Mouse (Mus musculus) testis, adult 2 months (tissue): ENCODE data around the gene Lst1. TPM values are rescaled to one million over a fixed set of nuclear protein-coding genes. Genes with fewer than 3 reads are reported as not detected.

Experiments used
- H3K27ac ChIP-seq: fragments of 200-500 bp; 2 replicates; pipeline ENCODE4 v1.5.1; 2012; ENCODE audit warnings: low read depth, low read length; ENCODE audit not compliant: control insufficient read depth, insufficient read depth
- H3K27me3 ChIP-seq: fragments of 200-500 bp; 2 replicates; pipeline ENCODE4 v1.6.1; 2012; ENCODE audit warnings: mild to moderate bottlenecking, low read length, moderate library complexity; ENCODE audit not compliant: control insufficient read depth, insufficient read depth
- H3K36me3 ChIP-seq: fragments of 200-500 bp; 2 replicates; pipeline ENCODE4 v1.6.1; 2012; ENCODE audit warnings: mild to moderate bottlenecking, low read length; ENCODE audit not compliant: control insufficient read depth, insufficient read depth
- H3K4me1 ChIP-seq: fragments of 200-500 bp; 2 replicates; pipeline ENCODE4 v1.6.1; 2012; ENCODE audit warnings: low read length; ENCODE audit not compliant: control insufficient read depth, insufficient read depth
- H3K4me3 ChIP-seq: fragments of 200-500 bp; 2 replicates; pipeline ENCODE4 v1.5.1; 2012; ENCODE audit warnings: low read depth, mild to moderate bottlenecking, low read length, moderate library complexity, mixed read lengths; ENCODE audit not compliant: control insufficient read depth
- CTCF ChIP-seq: fragments of 200-500 bp; IDR thresholded peaks from 2 replicates; pipeline ENCODE4 v1.5.1; 2012; ENCODE audit warnings: low read depth, mild to moderate bottlenecking, inconsistent platforms, low read length, moderate library complexity; ENCODE audit not compliant: control insufficient read depth, insufficient read depth, insufficient replicate concordance
- POLR2A ChIP-seq: fragments of 200-500 bp; IDR thresholded peaks from 2 replicates; pipeline ENCODE4 v1.6.1; 2012; ENCODE audit warnings: low read depth, mild to moderate bottlenecking, inconsistent platforms, low read length, moderate library complexity; ENCODE audit not compliant: control insufficient read depth
- polyA plus RNA-seq: library from polyadenylated mRNA; depleted of rRNA; stranded (reverse); fragments of >200 nt; gene quantifications from 2 replicates; pipeline ENCODE4 v1.2.3, GENCODE M21; 2012

Gene Lst1
- polyA plus RNA-seq, 1 experiment = 0.65 TPM

DNA sequence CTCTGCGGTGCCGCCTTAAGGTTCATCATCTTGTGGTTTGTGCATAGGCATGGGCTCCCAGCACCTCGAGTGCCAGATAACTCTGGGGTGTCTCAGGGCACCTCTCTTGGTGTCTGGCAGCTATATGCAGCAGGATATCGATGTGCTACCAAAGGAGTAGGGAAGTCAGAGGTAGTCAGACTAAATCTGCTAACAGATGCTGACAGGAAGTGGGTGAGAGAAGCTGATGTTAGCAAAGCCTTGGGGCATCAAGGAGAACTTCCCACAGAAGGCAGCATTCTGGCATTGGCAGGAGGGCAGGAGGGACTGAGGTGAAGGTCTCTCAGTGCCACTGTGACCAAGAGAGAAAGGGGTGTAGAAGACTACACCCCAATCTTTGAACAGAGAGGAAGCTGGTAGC, 1.9 kb upstream of the Lst1 start:
- Histone ChIP-seq H3K27me3 (no peaks in the 10 kb centered on the region), H3K4me3 (no peak overlapping the region), H3K27ac (no peak overlapping the region), H3K4me1 (peaks cover 13% of the 10 kb centered on the region), H3K36me3 (no peaks in the 10 kb centered on the region)
- TF ChIP-seq CTCF = no peak
- TF ChIP-seq POLR2A = no peak

GRCm38 (mm10) chr17:35189186-35189585, 947 bp upstream of the Lst1 start:
- H3K4me3 ChIP-seq = no peak overlapping the region
- no peaks in the 10 kb centered on the region for H3K27me3 ChIP-seq
- peaks cover 10% of the 10 kb centered on the region for H3K4me1 ChIP-seq
- no peaks in the 10 kb centered on the region for H3K36me3 ChIP-seq
- no peak overlapping the region for H3K27ac ChIP-seq
- TF ChIP-seq CTCF = no peak
- no peak for TF ChIP-seq POLR2A

DNA sequence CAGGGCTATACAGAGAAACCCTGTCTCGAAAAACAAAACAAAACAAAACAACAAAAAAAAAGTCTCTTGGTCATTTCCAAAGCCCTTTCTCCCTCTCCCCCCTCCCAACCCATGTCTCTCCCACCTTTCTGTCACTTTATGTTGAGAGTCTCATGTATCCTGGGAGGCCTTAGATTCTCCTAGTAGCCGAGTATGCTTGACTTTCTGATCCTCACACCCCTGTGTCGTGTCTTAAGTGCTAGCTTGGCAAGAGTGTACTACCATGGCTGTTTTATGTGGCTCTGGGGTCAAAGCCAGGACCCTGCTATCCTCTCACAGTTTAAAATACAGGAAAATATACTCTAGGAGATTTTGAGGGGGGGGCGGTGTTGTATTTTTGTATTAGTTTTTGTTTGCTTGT, 894 bp downstream of the Lst1 start:
- no peak overlapping the region for H3K27ac ChIP-seq
- H3K4me1 ChIP-seq = peaks cover 10% of the 10 kb centered on the region
- TF ChIP-seq CTCF (no peak), POLR2A (no peak)
- H3K4me3 ChIP-seq = no peak overlapping the region
- no peaks in the 10 kb centered on the region for H3K36me3 ChIP-seq
- no peaks in the 10 kb centered on the region for H3K27me3 ChIP-seq

DNA sequence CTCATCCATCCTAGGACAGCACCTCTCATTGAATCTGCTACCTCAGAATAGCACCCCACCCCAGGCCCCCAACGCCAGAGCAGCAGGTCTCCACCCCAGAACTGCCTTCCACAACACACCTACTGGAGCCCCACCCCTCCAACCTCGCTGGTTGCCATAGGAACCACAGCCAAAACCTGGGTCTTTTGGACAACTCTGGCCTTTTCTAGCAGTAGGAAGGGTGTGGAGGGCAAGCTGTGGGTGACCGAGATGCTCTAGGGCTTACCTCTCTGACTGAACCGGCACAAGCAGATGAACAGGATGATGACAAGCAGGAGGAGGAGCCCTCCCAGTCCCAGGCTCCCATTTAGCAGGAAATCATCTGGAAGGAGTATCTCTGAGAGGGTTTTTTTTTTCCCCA, 1.6 kb downstream of the Lst1 start:
- no peak for TF ChIP-seq POLR2A
- TF ChIP-seq CTCF = no peak
- no peaks in the 10 kb centered on the region for H3K36me3 ChIP-seq

GRCm38 (mm10) chr17:35185639-35186611, 2.3 kb downstream of the Lst1 start:
- Histone ChIP-seq H3K4me3 (peak overlapping the region; percentile 17), H3K27me3 (no peaks in the 10 kb centered on the region), H3K27ac (no peak overlapping the region), H3K4me1 (peaks cover 10% of the 10 kb centered on the region), H3K36me3 (no peaks in the 10 kb centered on the region)
- TF ChIP-seq CTCF (no peak), POLR2A (no peak)

More for the DNA sequence above, 1.6 kb downstream of the Lst1 start:
- Histone ChIP-seq H3K27me3 (no peaks in the 10 kb centered on the region), H3K4me3 (no peak overlapping the region), H3K27ac (no peak overlapping the region), H3K4me1 (peaks cover 10% of the 10 kb centered on the region)

GRCm38 (mm10) chr17:35180093-35180492, 8.1 kb downstream of the Lst1 start:
- no peak overlapping the region for H3K4me3 ChIP-seq
- H3K27me3 ChIP-seq = no peaks in the 10 kb centered on the region
- no peaks in the 10 kb centered on the region for H3K36me3 ChIP-seq
- no peaks in the 10 kb centered on the region for H3K4me1 ChIP-seq
- TF ChIP-seq POLR2A = no peak
- no peak for TF ChIP-seq CTCF
- H3K27ac ChIP-seq = no peak overlapping the region

- no peak overlapping the region for H3K27ac ChIP-seq
- no peaks in the 10 kb centered on the region for H3K36me3 ChIP-seq
- no peaks in the 10 kb centered on the region for H3K27me3 ChIP-seq
- no peak overlapping the region for H3K4me3 ChIP-seq
- TF ChIP-seq CTCF = peak; percentile 82; the same call in 1 of the 2 replicates
- no peak for TF ChIP-seq POLR2A
- no peaks in the 10 kb centered on the region for H3K4me1 ChIP-seq
Measured at GRCm38 (mm10) chr17:35178528-35178927, 9.7 kb downstream of the Lst1 start.
